Mouse (Mus musculus): ENCODE data around the gene Hspbp1.

- no peak for TF ChIP-seq CTCF (IDR thresholded peaks at IDR 0.05; ENCODE audit: low read depth)
- TF ChIP-seq EP300 (IDR thresholded peaks at IDR 0.05; ENCODE audit: low read depth) = no peak
Measured at GRCm38 (mm10) chr7:4690387-4690786, 5.5 kb upstream of the Hspbp1 start, which contains the start of gene Brsk1.

All from liver, embryonic 14.5 days (tissue).